Comparison of ENCODE assay signal across 2 mouse cellular contexts in the genomic region with DNA sequence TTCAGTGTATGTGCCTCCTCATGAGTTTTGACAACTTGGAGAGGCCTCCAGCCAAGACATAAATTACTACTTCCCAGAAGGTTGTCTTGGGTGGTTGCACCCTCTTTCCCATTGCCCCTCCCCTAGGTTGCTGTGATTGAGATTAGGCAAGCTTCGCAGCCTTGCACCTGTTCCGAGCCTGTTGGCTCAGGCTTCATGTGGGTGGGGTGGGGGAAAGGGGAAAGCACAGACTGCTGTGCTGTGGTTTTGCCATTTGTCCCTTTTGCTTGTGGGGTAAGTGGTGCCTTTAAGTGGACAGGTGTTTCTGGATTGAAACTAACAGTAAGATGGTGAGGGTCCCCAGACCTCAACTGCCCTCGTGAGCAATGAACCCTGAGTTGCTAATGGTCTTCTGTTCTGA.
TF ChIP-seq lines count a peak whose summit lies in the region.

No protein-coding gene starts in this region.

TF ChIP-seq in CH12.LX, 34 proteins besides CTCF, POLR2A, EP300 and RAD21:
- TF ChIP-seq ETS1 (conservative IDR thresholded peaks at IDR 0.05; ENCODE audit: low read depth, low read length) (no peak; the same call in 1 of the 2 replicates), MAZ (IDR thresholded peaks at IDR 0.05; ENCODE audit: low read depth, low read length) (peak; percentile 72; the same call in 1 of the 2 replicates), ZKSCAN1 (IDR thresholded peaks at IDR 0.05; ENCODE audit: borderline replicate concordance, low read depth, low read length) (no peak), BHLHE40 (IDR thresholded peaks at IDR 0.05; ENCODE audit: low read depth, low read length) (peak; percentile 64), IRF4 (IDR thresholded peaks at IDR 0.05; ENCODE audit: low read depth, low read length) (peak; percentile 24; the same call in 1 of the 2 replicates), TCF12 (IDR thresholded peaks at IDR 0.05; ENCODE audit: low read depth, low read length) (peak; percentile 80), MAX (IDR thresholded peaks at IDR 0.05; ENCODE audit: low read length) (peak; percentile 39; the same call in 1 of the 2 replicates), RCOR1 (conservative IDR thresholded peaks at IDR 0.05; ENCODE audit: low read depth, low read length) (peak; percentile 46; the same call in 1 of the 2 replicates)

TF ChIP-seq in myocyte, 11 proteins besides CTCF, POLR2A, EP300 and RAD21:
- TF ChIP-seq CEBPB (IDR thresholded peaks at IDR 0.05; ENCODE audit: insufficient read depth, poor library complexity, severe bottlenecking) (peak; percentile 67; the same call in 1 of the 2 replicates), REST (IDR thresholded peaks at IDR 0.05; ENCODE audit: insufficient read depth, insufficient read length) (no peak), POLR2AphosphoS2 (IDR thresholded peaks at IDR 0.05; ENCODE audit: insufficient read length, low read depth) (no peak), USF1 (IDR thresholded peaks at IDR 0.05; ENCODE audit: low read depth) (no peak), MAX (IDR thresholded peaks at IDR 0.05; ENCODE audit: low read depth) (no peak), TCF12 (IDR thresholded peaks at IDR 0.05; ENCODE audit: insufficient read depth, poor library complexity, severe bottlenecking) (peak; percentile 96), MYOD1 (IDR thresholded peaks at IDR 0.05; ENCODE audit: control insufficient read depth in 1 of 3, insufficient read length in 2 of 3, low read depth in 2 of 3) (peak; percentile 93 to 99 (median 94)), TCF3 (IDR thresholded peaks at IDR 0.05; ENCODE audit: insufficient read length, low read depth) (peak; percentile 70), SRF (IDR thresholded peaks at IDR 0.05; ENCODE audit: control insufficient read depth, insufficient read length, low read depth) (no peak), E2F4 (IDR thresholded peaks at IDR 0.05; ENCODE audit: insufficient read depth) (no peak), MYOG (IDR thresholded peaks at IDR 0.05; ENCODE audit: control insufficient read depth in 1 of 3, insufficient read depth in 1 of 3, insufficient read length in 2 of 3, low read depth in 2 of 3) (peak; percentile 86 to 100 (median 96))
